Mouse (Mus musculus) bone marrow, adult 2 months (tissue): ENCODE data around the gene Rexo1.

Experiments
- CTCF ChIP-seq: fragments of 200-500 bp; IDR thresholded peaks from 2 replicates; pipeline ENCODE4 v1.5.1; 2011; ENCODE audit warnings: low read length, control low read depth; ENCODE audit not compliant: control insufficient read depth, insufficient read depth
- POLR2A ChIP-seq: fragments of 200-500 bp; IDR thresholded peaks from 2 replicates; pipeline ENCODE4 v1.6.1; 2011; ENCODE audit warnings: low read depth, mild to moderate bottlenecking, control low read depth, low read length, borderline replicate concordance; ENCODE audit not compliant: control insufficient read depth

DNA sequence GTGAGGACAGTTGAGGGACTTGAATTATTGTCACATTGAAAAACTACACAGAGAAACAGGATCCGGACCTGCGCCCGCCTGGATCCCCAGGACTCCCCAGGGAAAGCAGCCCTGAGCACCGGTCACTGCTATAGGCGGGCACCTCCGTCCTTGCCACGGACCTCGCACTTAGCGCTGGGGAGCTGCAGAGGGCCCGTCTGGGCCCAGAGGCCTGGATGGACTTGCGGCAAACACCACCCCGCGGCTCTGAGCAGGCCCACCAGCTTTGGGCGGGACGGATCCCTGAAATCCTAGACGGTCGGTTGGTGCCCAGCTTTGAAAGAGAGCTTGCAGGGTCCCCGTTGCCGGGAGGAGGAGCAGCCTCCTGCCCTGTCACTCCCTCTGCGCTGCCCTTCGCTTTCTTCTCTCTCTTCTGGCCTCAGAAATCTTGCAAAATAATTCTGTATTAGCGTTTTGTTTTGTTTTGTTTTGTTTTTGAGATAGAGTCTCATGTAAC lies 58.5 kb downstream of the Rexo1 start:
- no peak for TF ChIP-seq CTCF
- no peak for TF ChIP-seq POLR2A
